Mouse (Mus musculus) embryo, embryonic 11.5 days (tissue): ENCODE data around the gene Hacd2.
A peak's percentile ranks its signal among the peaks of the same experiment; 100 is the strongest.

Experiments used
- DNase-seq: peaks from one replicate; pipeline ENCODE4 v3.0.0-alpha.2; 2012; ENCODE audit warnings: low read depth, low spot score

Gene Hacd2

GRCm38 (mm10) chr16:35022242-35023137 is at the start of gene Hacd2:
TSS of gene Hacd2 (plus strand) at chr16:35022428.
- DNase-seq, result peak; percentile 92

- DNase-seq, result no peak
Observed at GRCm38 (mm10) chr16:34972471-34972870, 49.8 kb upstream of the Hacd2 start.

- no peak for DNase-seq
Observed at GRCm38 (mm10) chr16:34975544-34975943, 46.7 kb upstream of the Hacd2 start.

- no peak for DNase-seq
Observed at GRCm38 (mm10) chr16:34976630-34977029, 45.6 kb upstream of the Hacd2 start.

GRCm38 (mm10) chr16:34978018-34978417 is 44.2 kb upstream of the Hacd2 start:
- no peak for DNase-seq

- no peak for DNase-seq
Observed at GRCm38 (mm10) chr16:34981009-34981408, 41.2 kb upstream of the Hacd2 start.

- DNase-seq, result no peak
Observed at GRCm38 (mm10) chr16:34984203-34985030, 37.8 kb upstream of the Hacd2 start.

GRCm38 (mm10) chr16:34985031-34985346 is 37.2 kb upstream of the Hacd2 start:
- no peak for DNase-seq

GRCm38 (mm10) chr16:34986211-34986825 is 35.9 kb upstream of the Hacd2 start:
- no peak for DNase-seq

- DNase-seq, result no peak
Observed at GRCm38 (mm10) chr16:34991365-34991764, 30.9 kb upstream of the Hacd2 start.

- DNase-seq, result no peak
Observed at GRCm38 (mm10) chr16:34992854-34993253, 29.4 kb upstream of the Hacd2 start.

GRCm38 (mm10) chr16:34993694-34994330 is 28.4 kb upstream of the Hacd2 start:
- DNase-seq, result no peak

- no peak for DNase-seq
Observed at GRCm38 (mm10) chr16:34994641-34995141, 27.5 kb upstream of the Hacd2 start.

- no peak for DNase-seq
Observed at GRCm38 (mm10) chr16:34996133-34996532, 26.1 kb upstream of the Hacd2 start.

- DNase-seq, result no peak
Observed at GRCm38 (mm10) chr16:34997052-34997451, 25.2 kb upstream of the Hacd2 start.

- no peak for DNase-seq
Observed at GRCm38 (mm10) chr16:34997576-34997975, 24.7 kb upstream of the Hacd2 start.

GRCm38 (mm10) chr16:34999016-34999415 is 23.2 kb upstream of the Hacd2 start:
- no peak for DNase-seq

GRCm38 (mm10) chr16:34999986-35000385 is 22.2 kb upstream of the Hacd2 start:
- no peak for DNase-seq

GRCm38 (mm10) chr16:35000923-35001560 is 21.2 kb upstream of the Hacd2 start:
- no peak for DNase-seq

GRCm38 (mm10) chr16:35004356-35004755 is 17.9 kb upstream of the Hacd2 start:
- no peak for DNase-seq

GRCm38 (mm10) chr16:35004756-35005155 is 17.5 kb upstream of the Hacd2 start:
- DNase-seq, result no peak
